Mouse (Mus musculus) induced T-regulatory cell, adult 2 months (primary cell): ENCODE data around the gene Hmgb2.
"Not testable (repeated sequence)": the region's sequence is repeated elsewhere in the genome, so short reads cannot be mapped to it uniquely, and the experiment has no call there.

Experiments
- DNase-seq: peaks from one replicate; pipeline ENCODE4 v3.0.0-alpha.2; 2012; ENCODE audit warnings: low read depth

Hmgb2 gene

GRCm38 (mm10) chr8:57511316-57512118, at the start of gene Hmgb2:
Hmgb2 (plus strand) TSS chr8:57511907.
- peak; percentile 99 for DNase-seq

GRCm38 (mm10) chr8:57462839-57463238, 48.9 kb upstream of the Hmgb2 start:
- no peak for DNase-seq

GRCm38 (mm10) chr8:57463757-57464156, 48.0 kb upstream of the Hmgb2 start:
- no peak for DNase-seq

- DNase-seq: no peak
Measured at GRCm38 (mm10) chr8:57468624-57469023, 43.1 kb upstream of the Hmgb2 start.

GRCm38 (mm10) chr8:57470863-57471262, 40.8 kb upstream of the Hmgb2 start:
- no peak for DNase-seq

DNA sequence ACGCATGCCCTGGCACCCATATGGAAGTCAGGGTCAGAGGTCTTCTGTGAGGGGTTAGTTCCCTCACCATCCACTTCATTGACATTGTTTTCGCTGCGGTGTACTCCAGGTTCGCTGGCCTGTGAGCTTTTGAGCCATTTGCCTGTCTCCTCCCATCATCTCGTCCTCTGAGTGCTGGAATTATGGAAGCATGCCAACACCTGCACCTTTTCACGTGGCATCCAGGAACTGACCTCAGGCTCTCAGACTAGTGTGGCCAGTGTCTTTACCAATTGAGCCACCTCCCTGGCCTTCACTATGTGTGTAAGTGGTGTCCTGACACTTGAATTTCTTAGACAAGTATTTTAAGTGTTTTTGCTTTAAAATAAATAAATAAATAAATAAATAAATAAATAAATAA, 38.0 kb upstream of the Hmgb2 start:
- DNase-seq: no peak

GRCm38 (mm10) chr8:57478406-57478805, 33.3 kb upstream of the Hmgb2 start:
- DNase-seq: no peak

GRCm38 (mm10) chr8:57479700-57480099, 32.0 kb upstream of the Hmgb2 start:
- no peak for DNase-seq

GRCm38 (mm10) chr8:57480606-57481005, 31.1 kb upstream of the Hmgb2 start:
- DNase-seq: no peak

DNA sequence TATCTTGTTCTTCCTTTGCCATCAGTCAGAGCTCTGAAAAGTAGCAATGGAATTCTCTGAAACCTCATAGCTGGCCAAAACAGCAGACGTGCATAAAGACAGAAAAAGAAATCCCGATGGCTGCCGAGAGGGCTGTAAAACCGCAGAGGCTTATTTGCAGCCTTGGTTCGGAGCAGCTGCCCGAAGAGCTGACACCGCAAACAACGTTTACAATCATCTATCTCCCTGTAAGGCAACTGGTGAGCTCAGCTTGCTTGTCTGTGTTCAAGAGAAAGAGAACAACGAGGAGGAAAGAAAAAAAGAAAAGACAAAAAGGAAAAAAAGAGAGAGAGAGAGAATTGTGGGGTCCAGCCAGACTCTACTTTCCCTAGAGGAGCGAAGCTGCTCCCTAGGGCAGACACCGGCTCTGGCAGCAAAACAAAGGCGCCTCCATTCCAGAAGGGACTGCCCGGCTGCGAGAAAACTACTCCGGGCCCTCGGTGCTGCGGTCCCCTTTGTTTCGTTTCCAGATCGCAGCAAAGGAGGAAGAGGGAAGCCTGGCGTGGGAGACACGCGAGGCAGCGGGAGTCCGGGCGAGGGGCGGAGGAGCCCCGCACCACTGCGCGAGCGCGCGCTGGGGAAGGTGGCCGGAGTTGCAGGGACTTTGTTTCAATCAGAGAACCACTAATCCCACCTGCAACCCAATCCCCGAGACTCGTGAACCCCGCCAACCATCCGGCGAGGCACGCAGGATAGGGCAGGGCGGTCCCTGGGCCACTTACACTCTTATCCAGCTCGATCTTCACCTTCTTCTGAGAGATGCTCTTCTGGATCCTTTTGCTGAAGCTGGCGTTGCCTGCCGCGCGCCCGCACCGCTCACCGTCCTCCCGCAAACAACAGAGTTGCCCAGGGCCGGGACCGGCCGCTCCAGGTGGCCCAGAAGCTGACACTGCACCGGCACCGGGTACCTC, 24.9 kb upstream of the Hmgb2 start:
- peak; percentile 60 for DNase-seq

GRCm38 (mm10) chr8:57487441-57488155, 24.1 kb upstream of the Hmgb2 start, which contains the start of gene Sap30:
Sap30 (minus strand) TSS chr8:57487860.
- DNase-seq: peak; percentile 98

DNA sequence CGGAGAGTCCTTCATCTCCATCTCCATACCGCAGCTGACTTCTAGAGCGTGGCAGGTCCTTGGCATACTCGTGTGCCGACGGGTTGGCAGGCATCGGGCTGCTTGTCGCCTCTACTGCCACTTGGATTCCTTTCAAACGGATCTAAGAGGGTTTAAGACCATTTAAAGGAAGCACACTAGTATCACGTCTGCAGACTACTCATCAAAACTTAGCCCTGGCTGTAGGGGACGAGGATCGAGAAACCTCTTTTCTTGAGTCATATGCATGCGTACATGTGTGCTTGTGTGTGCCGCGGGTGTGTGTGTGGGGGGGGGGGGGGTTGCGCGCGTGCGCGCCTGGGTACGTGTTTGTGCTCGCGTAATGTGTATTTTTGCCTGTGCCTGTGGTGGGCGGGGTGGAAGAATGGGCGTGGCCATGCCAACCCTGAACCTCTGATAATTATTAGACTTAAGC, 23.4 kb upstream of the Hmgb2 start:
- peak; percentile 86 for DNase-seq

- DNase-seq: no peak
Measured at GRCm38 (mm10) chr8:57489366-57489765, 22.3 kb upstream of the Hmgb2 start.

- no peak for DNase-seq
Measured at GRCm38 (mm10) chr8:57489896-57490295, 21.8 kb upstream of the Hmgb2 start.

GRCm38 (mm10) chr8:57491873-57492272, 19.8 kb upstream of the Hmgb2 start:
- DNase-seq: no peak

GRCm38 (mm10) chr8:57498494-57498846, 13.2 kb upstream of the Hmgb2 start:
- no peak for DNase-seq

- no peak for DNase-seq
Measured at GRCm38 (mm10) chr8:57498847-57499511, 12.7 kb upstream of the Hmgb2 start.

DNA sequence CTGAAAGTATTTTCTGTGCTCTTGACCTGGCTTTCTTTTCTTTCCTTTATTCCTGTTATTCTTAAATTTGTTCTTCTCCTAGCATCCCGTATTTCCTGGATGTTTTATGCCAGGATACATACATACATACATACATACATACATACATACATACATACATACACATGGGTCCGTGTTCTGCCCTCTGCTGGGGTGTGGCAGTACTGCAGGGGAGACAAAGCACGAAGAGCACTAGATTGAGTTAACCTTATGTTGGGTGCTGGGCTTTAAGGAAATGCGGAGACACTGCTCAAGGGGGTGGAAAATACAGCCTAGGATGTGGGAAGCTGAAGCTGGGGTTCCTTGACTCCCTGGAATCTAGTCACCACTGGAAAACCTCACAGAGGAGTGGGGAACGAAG, 8.1 kb upstream of the Hmgb2 start:
- peak; percentile 88 for DNase-seq

DNA sequence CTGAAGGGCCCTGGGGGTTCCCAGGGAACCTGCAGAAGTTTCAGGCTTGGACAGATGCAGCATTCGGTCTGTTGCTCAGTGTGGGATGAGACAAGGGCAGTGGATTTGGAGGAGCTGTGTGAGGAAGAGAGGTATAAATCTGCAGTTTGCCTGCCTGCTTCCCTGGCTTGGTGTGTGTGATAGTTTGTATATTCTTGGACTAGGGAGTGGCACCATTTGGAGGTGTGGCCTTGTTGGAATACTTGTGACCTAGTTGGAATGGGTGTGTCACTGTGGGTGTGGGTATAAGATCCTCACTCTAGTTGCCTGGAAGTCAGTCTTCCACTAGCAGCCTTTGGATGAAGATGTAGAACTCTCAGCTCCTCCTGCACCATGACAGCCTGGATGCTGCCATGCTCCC, 6.2 kb upstream of the Hmgb2 start:
- not testable (repeated sequence) for DNase-seq

GRCm38 (mm10) chr8:57507556-57508063, 4.1 kb upstream of the Hmgb2 start:
- DNase-seq: no peak

- no peak for DNase-seq
Measured at GRCm38 (mm10) chr8:57508657-57509056, 3.0 kb upstream of the Hmgb2 start.
